Comparison of ENCODE assay signal across 8 mouse cellular contexts in the genomic region with DNA sequence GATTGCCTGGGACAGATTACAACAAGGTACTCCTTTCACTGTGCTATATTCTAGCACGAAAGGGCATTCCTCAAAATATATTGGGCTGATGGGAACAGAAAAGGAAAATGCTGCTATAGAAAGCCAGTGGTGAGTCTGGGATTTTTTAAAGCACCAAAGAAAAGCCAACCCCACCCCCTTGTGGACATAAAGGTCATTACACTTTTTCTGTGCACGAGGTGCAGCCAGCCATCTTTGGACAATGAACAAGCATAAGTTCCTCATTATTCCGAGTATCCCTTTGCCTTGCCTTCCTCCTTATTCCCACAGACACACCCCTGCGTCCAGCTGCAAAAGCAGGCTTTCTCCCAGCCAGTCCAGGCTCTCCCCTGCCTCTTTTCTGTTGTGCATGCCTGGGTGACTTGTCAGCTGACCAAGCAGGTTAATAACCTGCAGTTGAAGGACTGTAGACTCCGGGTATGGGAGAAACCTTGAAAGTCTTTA.
A peak's percentile ranks its signal among the peaks of the same experiment; 100 is the strongest.
DNase-seq lines count a peak whose midpoint lies in the region; ATAC-seq and TF ChIP-seq lines count a peak whose summit lies in the region.

No protein-coding gene starts in this region.

- WGBS in hindbrain, postnatal 0 days = 21% methylated on average over 5 of the region's 5 CpGs

- no peak overlapping the region for H3K9ac ChIP-seq in hindbrain, postnatal 0 days (replicated peaks; ENCODE audit: low read length)

- H3K27me3 ChIP-seq in Patski = no peaks in the 10 kb centered on the region
- no peaks in the 10 kb centered on the region for H3K27me3 ChIP-seq in hindbrain, postnatal 0 days (ENCODE audit: insufficient read depth, low read length)

- no peaks in the 10 kb centered on the region for H3K36me3 ChIP-seq in hindbrain, postnatal 0 days (ENCODE audit: insufficient read depth, low read length)

- intact Hi-C loops in gastrocnemius, adult 2 months (cut with DNase I) = loop anchor here (1.0 kb wide), 2 partner anchors 121 to 125 kb away; no protein-coding TSS in a partner anchor

- peak; percentile 81 for TF ChIP-seq CTCF in Patski (IDR thresholded peaks at IDR 0.05)
- peak; percentile 86; the same call in 1 of the 2 replicates for TF ChIP-seq CTCF in gastrocnemius, adult 2 months (IDR thresholded peaks at IDR 0.05)
- TF ChIP-seq CTCF in hindbrain, postnatal 0 days (IDR thresholded peaks at IDR 0.05; ENCODE audit: low read depth) = peak; percentile 92

- CTCF ChIA-PET in Patski (lab: Charles Lee) = interaction anchor here (0.7 to 11.6 kb wide), 23 partner anchors 9 to 155 kb away, joined by 3 to 79 read pairs (median 4); no protein-coding TSS in a partner anchor

- H3K4me3 ChIP-seq in gastrocnemius, adult 2 months = no peak overlapping the region
- no peak overlapping the region for H3K4me3 ChIP-seq in hindbrain, postnatal 0 days (ENCODE audit: low read length)

- in situ Hi-C loops in Patski (cut with MboI; ENCODE audit: low pct_unique_long_range_greater_than_20kb) = no loop called here

- ATAC-seq in Patski = no peak
- peak; percentile 87 for ATAC-seq in hindbrain, postnatal 0 days
- peak; percentile 75 for ATAC-seq in megakaryocyte, adult 5-6 weeks (ENCODE audit: poor library complexity, severe bottlenecking)

- H3K4me1 ChIP-seq in hindbrain, postnatal 0 days (ENCODE audit: insufficient read depth, low read length) = no peaks in the 10 kb centered on the region

- POLR2A ChIA-PET in Patski (lab: Charles Lee) = interaction anchor here (1.3 to 2.1 kb wide), 4 partner anchors 28 to 166 kb away, joined by 3 to 6 read pairs (median 4); a partner anchor contains a TSS

- H3K4me2 ChIP-seq in hindbrain, postnatal 0 days (ENCODE audit: low read depth, low read length) = peak overlapping the region; percentile 34

- H3K9me3 ChIP-seq in hindbrain, postnatal 0 days (ENCODE audit: low read length) = no peaks in the 10 kb centered on the region

- no peak for DNase-seq in Patski (ENCODE audit: low read depth, low spot score)
- DNase-seq in cerebellum, postnatal 14 days = peak; percentile 86 to 87
- peak; percentile 59 for DNase-seq in gastrocnemius, adult 2 months
- DNase-seq in hindbrain, postnatal 0 days (ENCODE audit: low spot score) = peak; percentile 88
- peak; percentile 70 for DNase-seq in left cerebral cortex, adult 11 months (ENCODE audit: low spot score)
- DNase-seq in right cerebral cortex, adult 2 months (ENCODE audit: low spot score in 2 of 2) = peak; percentile 83 to 90
- DNase-seq in urinary bladder, postnatal 10 days (ENCODE audit: low spot score) = peak; percentile 24

- no peak overlapping the region for H3K27ac ChIP-seq in gastrocnemius, adult 2 months
- H3K27ac ChIP-seq in hindbrain, postnatal 0 days = no peak overlapping the region
